Mouse (Mus musculus) liver, adult 2 months (tissue): ENCODE results near the gene Cuzd1. TPM values are rescaled to one million over a fixed set of nuclear protein-coding genes. Genes with fewer than 3 reads are reported as not detected.

Experiments used
- DNase-seq: peaks from one replicate; pipeline ENCODE4 v3.0.0-alpha.2; 2011; ENCODE audit warnings: low read depth, low spot score; ENCODE audit errors: extremely low read depth
- H3K27ac ChIP-seq: fragments of 200-500 bp; replicated peaks from 2 replicates; pipeline ENCODE4 v1.5.1; 2012; ENCODE audit warnings: low read depth, mild to moderate bottlenecking, control low read depth, inconsistent platforms, low read length; ENCODE audit not compliant: insufficient read depth
- H3K27me3 ChIP-seq: fragments of 200-500 bp; 2 replicates; pipeline ENCODE4 v1.6.1; 2012; ENCODE audit warnings: mild to moderate bottlenecking, moderate library complexity, low read length, inconsistent platforms; ENCODE audit not compliant: control insufficient read depth, insufficient read depth
- H3K36me3 ChIP-seq: fragments of 200-500 bp; 2 replicates; pipeline ENCODE4 v1.6.1; 2012; ENCODE audit warnings: low read length, inconsistent platforms; ENCODE audit not compliant: control insufficient read depth, insufficient read depth
- H3K4me1 ChIP-seq: fragments of 200-500 bp; 2 replicates; pipeline ENCODE4 v1.6.1; 2011; ENCODE audit warnings: low read length; ENCODE audit not compliant: control insufficient read depth, insufficient read depth
- H3K4me3 ChIP-seq: fragments of 200-500 bp; 2 replicates; pipeline ENCODE4 v1.5.1; 2011; ENCODE audit warnings: low read depth, mild to moderate bottlenecking, control low read depth, low read length, moderate library complexity; ENCODE audit not compliant: insufficient read depth
- H3K79me2 ChIP-seq: fragments of 200-500 bp; 2 replicates; pipeline ENCODE4 v1.6.1; 2012; ENCODE audit warnings: inconsistent platforms, mild to moderate bottlenecking, low read length, moderate library complexity; ENCODE audit not compliant: control insufficient read depth, insufficient read depth
- H3K9ac ChIP-seq: fragments of 200-500 bp; 2 replicates; pipeline ENCODE4 v1.6.1; 2012; ENCODE audit warnings: low read depth, mild to moderate bottlenecking, control low read depth, inconsistent platforms, low read length
- CTCF ChIP-seq: fragments of 200-500 bp; IDR thresholded peaks from 2 replicates; pipeline ENCODE4 v1.5.1; 2011; ENCODE audit warnings: low read depth, low read length, control low read depth
- POLR2A ChIP-seq: fragments of 200-500 bp; IDR thresholded peaks from 2 replicates; pipeline ENCODE4 v1.6.1; 2011; ENCODE audit warnings: low read length, control low read depth; ENCODE audit not compliant: insufficient read depth; ENCODE audit errors: extremely low read depth
- WGBS: fragments of 180-500 bp; shearing (Covaris S2); methylation state at CpG from one replicate; pipeline ENCODE4 v1.1.7; 2018; 5-methylcytosine and 5-hydroxymethylcytosine counted together
- polyA plus RNA-seq: library from polyadenylated mRNA; depleted of rRNA; stranded (reverse); fragments of >200 nt; gene quantifications from 2 replicates; pipeline ENCODE4 v1.2.3, GENCODE M21; 2012; rRNA removed
- total RNA-seq: library from RNA; depleted of rRNA; stranded (reverse); fragments of >200 nt; gene quantifications from 2 replicates; pipeline ENCODE4 v1.2.3, GENCODE M21; 2014; rRNA removed

The Cuzd1 gene
- total RNA-seq (0.47 and 4.0 TPM in 2 replicates), polyA plus RNA-seq (not detected in 2 replicates)

GRCm38 (mm10) chr7:131322192-131322591 is at the start of gene Cuzd1:
Gene Cuzd1, minus strand, starts transcription at chr7:131322292.
- no peak for DNase-seq
- H3K4me1 ChIP-seq, result no peaks in the 10 kb centered on the region
- H3K27ac ChIP-seq, result no peak within 1 kb of the TSS
- no peak for TF ChIP-seq POLR2A
- TF ChIP-seq CTCF, result no peak
- WGBS, result 61% methylated on average over 2 of the region's 2 CpGs
- H3K9ac ChIP-seq, result no peak within 1 kb of the TSS
- no peak within 1 kb of the TSS for H3K4me3 ChIP-seq
- H3K36me3 ChIP-seq, result no peaks in the 10 kb centered on the region
- H3K79me2 ChIP-seq, result no peaks in the 10 kb centered on the region
- H3K27me3 ChIP-seq, result no peaks in the 10 kb centered on the region

GRCm38 (mm10) chr7:131371470-131371860 is 49.4 kb upstream of the Cuzd1 start:
- 7% methylated on average over 9 of the region's 9 CpGs for WGBS
- H3K79me2 ChIP-seq, result peaks cover 4% of the 10 kb centered on the region; the same call in 1 of the 2 replicates
- TF ChIP-seq POLR2A, result no peak
- TF ChIP-seq CTCF, result no peak
- H3K27ac ChIP-seq, result peak overlapping the region; percentile 62
- H3K27me3 ChIP-seq, result no peaks in the 10 kb centered on the region
- peaks cover 3% of the 10 kb centered on the region; the same call in 1 of the 2 replicates for H3K4me1 ChIP-seq
- H3K36me3 ChIP-seq, result peaks cover 1% of the 10 kb centered on the region; the same call in 1 of the 2 replicates
- H3K4me3 ChIP-seq, result peak overlapping the region; percentile 68
- DNase-seq, result no peak
- peak overlapping the region; percentile 80 for H3K9ac ChIP-seq

GRCm38 (mm10) chr7:131370648-131371469 is 48.8 kb upstream of the Cuzd1 start, which contains the start of gene Pstk:
Gene Pstk, plus strand, starts transcription at chr7:131371141.
- Histone ChIP-seq H3K4me1 (peaks cover 3% of the 10 kb centered on the region; the same call in 1 of the 2 replicates), H3K36me3 (peaks cover 1% of the 10 kb centered on the region; the same call in 1 of the 2 replicates), H3K27ac (peak within 1 kb of the TSS; percentile 62), H3K79me2 (peaks cover 4% of the 10 kb centered on the region; the same call in 1 of the 2 replicates), H3K9ac (peak within 1 kb of the TSS; percentile 80), H3K27me3 (no peaks in the 10 kb centered on the region), H3K4me3 (peak within 1 kb of the TSS; percentile 68)
- DNase-seq, result peak; percentile 80
- WGBS, result 5% methylated on average over 47 of the region's 47 CpGs
- TF ChIP-seq POLR2A, result peak; percentile 83; the same call in 1 of the 2 replicates
- peak; percentile 90 for TF ChIP-seq CTCF

GRCm38 (mm10) chr7:131364131-131364530 is 42.0 kb upstream of the Cuzd1 start:
- H3K27ac ChIP-seq, result no peak overlapping the region
- no peaks in the 10 kb centered on the region for H3K36me3 ChIP-seq
- no peak overlapping the region for H3K4me3 ChIP-seq
- TF ChIP-seq POLR2A (no peak), CTCF (no peak)
- H3K4me1 ChIP-seq, result peaks cover 7% of the 10 kb centered on the region
- H3K9ac ChIP-seq, result no peak overlapping the region
- 96% methylated on average over 8 of the region's 8 CpGs for WGBS
- no peak for DNase-seq
- H3K79me2 ChIP-seq, result no peaks in the 10 kb centered on the region
- no peaks in the 10 kb centered on the region for H3K27me3 ChIP-seq

- under 1% methylated on average over 55 of the region's 55 CpGs for WGBS
These were observed 40.7 kb upstream of the Cuzd1 start, which contains the start of gene 2310057M21Rik for GRCm38 (mm10) chr7:131362615-131363300. Gene 2310057M21Rik, minus strand, starts transcription at chr7:131362759.

More at GRCm38 (mm10) chr7:131362615-131363300, 40.7 kb upstream of the Cuzd1 start, which contains the start of gene 2310057M21Rik:
- H3K27ac ChIP-seq, result peak within 1 kb of the TSS; percentile 64
- peak; percentile 94 for DNase-seq
- no peaks in the 10 kb centered on the region for H3K27me3 ChIP-seq
- H3K9ac ChIP-seq, result peak within 1 kb of the TSS; percentile 95
- H3K79me2 ChIP-seq, result no peaks in the 10 kb centered on the region
- TF ChIP-seq POLR2A, result 0 out of 2 replicates have a peak, but pooled peaks have one; percentile 32
- no peak for TF ChIP-seq CTCF
- H3K4me1 ChIP-seq, result peaks cover 7% of the 10 kb centered on the region
- H3K36me3 ChIP-seq, result peaks cover 5% of the 10 kb centered on the region; the same call in 1 of the 2 replicates
- H3K4me3 ChIP-seq, result peak within 1 kb of the TSS; percentile 87
